Mouse (Mus musculus): ENCODE results near the gene Sema4b. TPM values are rescaled to one million over a fixed set of nuclear protein-coding genes. Genes with fewer than 3 reads are reported as not detected.
A peak's percentile ranks its signal among the peaks of the same experiment; 100 is the strongest.

Gene Sema4b
- polyA plus RNA-seq, 1 experiment from 2014 or later, result 12.1 TPM

DNA sequence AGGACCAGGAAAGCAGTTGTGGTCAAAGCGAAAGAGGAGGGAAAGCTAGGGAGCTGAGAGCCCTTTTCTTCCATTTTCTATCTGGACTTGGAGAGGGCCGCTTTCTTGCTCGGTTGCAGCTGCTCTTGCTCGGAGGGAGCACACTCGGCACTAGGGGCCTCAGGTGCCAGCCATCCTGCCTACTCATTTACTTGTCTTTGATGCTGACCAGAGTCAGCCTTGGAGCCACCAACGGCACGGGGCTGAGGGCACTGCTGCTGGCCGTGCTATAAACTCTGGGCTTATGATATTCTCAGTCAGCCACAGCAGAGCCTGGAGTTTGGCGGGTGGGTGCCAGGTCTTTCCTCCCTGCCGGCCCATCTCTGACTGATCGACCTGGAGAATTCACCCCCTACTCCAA, 12.2 kb downstream of the Sema4b start:
- H3K4me1 ChIP-seq (ENCODE audit: control insufficient read depth, insufficient read depth, low read length), result peaks cover 20% of the 10 kb centered on the region
- H3K4me3 ChIP-seq (ENCODE audit: low read depth, low read length), result peak overlapping the region; percentile 51
- under 1% methylated on average over 11 of the region's 11 CpGs for WGBS
- 0 out of 2 replicates have a peak, but pooled peaks have one; percentile 11 for ATAC-seq (ENCODE audit: insufficient read depth, low FRiP score, low TSS enrichment)
- H3K9me3 ChIP-seq (ENCODE audit: control insufficient read depth, low read length), result no peaks in the 10 kb centered on the region
- H3K4me2 ChIP-seq (ENCODE audit: low read depth), result peak overlapping the region; percentile 73
- peak overlapping the region; percentile 86 for H3K27ac ChIP-seq (ENCODE audit: low read depth, low read length)
- peak overlapping the region; percentile 80 for H3K9ac ChIP-seq (ENCODE audit: low read length)
- no peaks in the 10 kb centered on the region for H3K27me3 ChIP-seq (ENCODE audit: control insufficient read depth, insufficient read depth, low read length)
- H3K36me3 ChIP-seq (ENCODE audit: control insufficient read depth, insufficient read depth, low read length), result no peaks in the 10 kb centered on the region
- no peak for DNase-seq (ENCODE audit: low spot score)

DNA sequence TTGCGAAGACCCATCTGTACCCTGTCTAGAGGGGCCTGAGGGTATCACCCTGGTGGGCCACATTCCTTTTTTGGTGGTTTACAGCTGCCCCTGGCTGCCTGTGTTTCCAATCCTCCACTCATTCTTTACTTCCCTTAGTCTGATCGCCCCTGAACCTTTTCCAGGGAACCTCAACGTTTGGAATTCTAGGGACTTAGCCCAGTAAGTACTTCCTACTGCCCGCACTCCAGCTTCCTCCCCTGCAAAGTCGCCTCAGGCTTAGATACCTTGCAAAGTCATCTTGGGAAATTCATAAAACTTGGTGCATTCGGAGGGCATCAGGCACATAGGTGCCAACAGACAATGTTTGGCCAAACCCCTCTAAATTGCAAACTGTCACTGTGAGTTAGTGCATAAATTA, 12.6 kb downstream of the Sema4b start:
- Histone ChIP-seq H3K4me2 (ENCODE audit: low read depth) (peak overlapping the region; percentile 73), H3K9me3 (ENCODE audit: control insufficient read depth, low read length) (no peaks in the 10 kb centered on the region), H3K36me3 (ENCODE audit: control insufficient read depth, insufficient read depth, low read length) (no peaks in the 10 kb centered on the region), H3K27ac (ENCODE audit: low read depth, low read length) (peak overlapping the region; percentile 86), H3K4me1 (ENCODE audit: control insufficient read depth, insufficient read depth, low read length) (peaks cover 17% of the 10 kb centered on the region), H3K9ac (ENCODE audit: low read length) (peak overlapping the region; percentile 80), H3K27me3 (ENCODE audit: control insufficient read depth, insufficient read depth, low read length) (no peaks in the 10 kb centered on the region), H3K4me3 (ENCODE audit: low read depth, low read length) (peak overlapping the region; percentile 51)
- DNase-seq (ENCODE audit: low spot score) (no peak), ATAC-seq (ENCODE audit: insufficient read depth, low FRiP score, low TSS enrichment) (no peak)
- 34% methylated on average over 6 of the region's 6 CpGs for WGBS

DNA sequence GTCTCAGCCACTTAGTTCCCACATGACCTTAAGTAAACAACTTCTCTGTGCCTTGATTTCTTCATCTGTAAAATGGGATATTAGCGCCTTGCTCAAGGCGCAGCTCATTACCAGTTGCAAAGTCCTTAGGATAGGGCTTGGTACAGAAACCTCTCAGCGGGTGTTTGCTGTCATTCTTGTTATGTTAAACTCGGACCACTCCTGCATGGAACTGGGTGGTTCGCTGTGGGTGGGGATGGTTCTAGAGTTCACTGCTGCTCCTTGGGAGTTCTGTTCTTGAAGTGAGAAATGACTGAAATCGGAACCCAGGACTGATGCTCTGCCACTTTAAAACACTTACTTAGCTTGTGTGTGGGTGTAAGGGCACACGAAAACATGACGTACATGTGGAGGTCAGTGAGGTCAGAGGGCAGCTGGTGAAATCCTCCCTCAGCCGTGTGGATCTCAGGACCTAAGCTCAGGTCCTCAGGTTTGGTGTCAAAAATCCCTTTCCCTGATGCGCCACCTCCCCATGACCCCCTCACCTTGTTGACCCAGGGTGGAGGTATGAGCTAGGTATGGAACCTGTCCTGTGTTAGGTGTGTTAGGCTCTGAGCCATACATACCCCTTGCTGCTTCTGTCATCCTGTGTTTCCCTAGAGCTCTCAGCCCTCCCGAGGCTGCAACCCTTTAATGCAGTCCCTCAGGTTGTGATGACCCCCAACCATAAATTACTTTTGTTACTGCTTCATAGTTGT, 13.4 kb downstream of the Sema4b start:
- no peaks in the 10 kb centered on the region for H3K36me3 ChIP-seq (ENCODE audit: control insufficient read depth, insufficient read depth, low read length)
- no peaks in the 10 kb centered on the region for H3K27me3 ChIP-seq (ENCODE audit: control insufficient read depth, insufficient read depth, low read length)
- peak overlapping the region; percentile 51; the same call in 1 of the 2 replicates for H3K4me3 ChIP-seq (ENCODE audit: low read depth, low read length)
- H3K9me3 ChIP-seq (ENCODE audit: control insufficient read depth, low read length), result no peaks in the 10 kb centered on the region
- DNase-seq (ENCODE audit: low spot score), result no peak
- WGBS, result 64% methylated on average over 11 of the region's 11 CpGs
- no peak overlapping the region for H3K9ac ChIP-seq (ENCODE audit: low read length)
- H3K27ac ChIP-seq (ENCODE audit: low read depth, low read length), result no peak overlapping the region
- peaks cover 17% of the 10 kb centered on the region for H3K4me1 ChIP-seq (ENCODE audit: control insufficient read depth, insufficient read depth, low read length)
- 0 out of 2 replicates have a peak overlapping the region, but pooled peaks have one; percentile 2 for H3K4me2 ChIP-seq (ENCODE audit: low read depth)
- ATAC-seq (ENCODE audit: insufficient read depth, low FRiP score, low TSS enrichment), result no peak

DNA sequence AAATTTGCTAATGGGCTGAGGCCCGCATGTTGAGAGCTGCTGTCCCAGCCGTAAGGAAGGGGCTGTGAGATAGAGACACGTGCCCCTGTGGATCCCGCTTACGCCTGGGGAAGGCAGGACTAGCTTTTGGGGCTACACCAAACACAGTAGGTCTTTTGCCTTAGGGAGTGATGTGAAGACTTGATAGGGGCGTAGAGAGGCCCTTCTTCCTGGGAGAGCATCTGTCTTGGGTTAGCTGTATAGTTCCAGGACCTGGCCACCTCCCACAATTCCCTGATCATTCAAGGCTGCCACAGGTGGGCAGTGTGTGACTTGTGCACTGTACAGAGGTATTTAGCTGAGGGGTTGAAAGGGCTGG, 13.9 kb downstream of the Sema4b start:
- H3K9me3 ChIP-seq (ENCODE audit: control insufficient read depth, low read length), result no peaks in the 10 kb centered on the region
- H3K9ac ChIP-seq (ENCODE audit: low read length), result no peak overlapping the region
- ATAC-seq (ENCODE audit: insufficient read depth, low FRiP score, low TSS enrichment) (no peak), DNase-seq (ENCODE audit: low spot score) (no peak)
- H3K4me1 ChIP-seq (ENCODE audit: control insufficient read depth, insufficient read depth, low read length), result peaks cover 17% of the 10 kb centered on the region
- H3K36me3 ChIP-seq (ENCODE audit: control insufficient read depth, insufficient read depth, low read length), result no peaks in the 10 kb centered on the region
- no peak overlapping the region for H3K4me3 ChIP-seq (ENCODE audit: low read depth, low read length)
- no peak overlapping the region for H3K27ac ChIP-seq (ENCODE audit: low read depth, low read length)
- 58% methylated on average over 6 of the region's 6 CpGs for WGBS
- H3K4me2 ChIP-seq (ENCODE audit: low read depth), result no peak overlapping the region
- H3K27me3 ChIP-seq (ENCODE audit: control insufficient read depth, insufficient read depth, low read length), result no peaks in the 10 kb centered on the region

DNA sequence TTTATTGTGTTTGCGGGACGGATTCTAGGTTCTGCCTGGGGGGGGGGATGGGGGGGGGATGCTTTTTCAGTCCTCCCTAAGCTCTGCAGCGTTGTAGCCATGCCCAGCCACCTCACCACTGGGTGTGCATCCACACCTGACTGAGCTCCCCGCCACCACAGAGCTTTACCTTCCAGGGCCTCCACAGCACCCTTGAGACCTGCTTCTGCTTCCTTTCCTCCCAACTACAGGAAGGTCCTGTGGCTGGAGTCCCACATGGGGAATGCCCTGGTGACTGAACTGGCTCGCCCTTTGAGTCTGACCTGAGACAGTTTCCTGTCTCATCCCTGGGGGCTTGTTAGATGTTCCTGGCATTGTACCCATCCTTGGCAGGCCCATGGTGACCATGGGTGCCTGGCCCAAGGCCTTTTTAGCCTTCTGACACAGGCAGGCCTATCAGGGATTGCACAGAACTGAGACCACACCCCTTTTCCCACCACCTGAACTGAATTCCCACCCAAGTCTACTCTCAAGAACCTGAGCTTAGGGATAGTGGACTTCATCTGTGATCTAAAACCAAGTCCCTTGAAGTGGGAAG, 14.4 kb downstream of the Sema4b start:
- ATAC-seq (ENCODE audit: insufficient read depth, low FRiP score, low TSS enrichment), result no peak
- H3K36me3 ChIP-seq (ENCODE audit: control insufficient read depth, insufficient read depth, low read length), result no peaks in the 10 kb centered on the region
- no peak overlapping the region for H3K9ac ChIP-seq (ENCODE audit: low read length)
- no peak for DNase-seq (ENCODE audit: low spot score)
- no peak overlapping the region for H3K4me2 ChIP-seq (ENCODE audit: low read depth)
- H3K4me3 ChIP-seq (ENCODE audit: low read depth, low read length), result no peak overlapping the region
- H3K27ac ChIP-seq (ENCODE audit: low read depth, low read length), result no peak overlapping the region
- H3K9me3 ChIP-seq (ENCODE audit: control insufficient read depth, low read length), result no peaks in the 10 kb centered on the region
- H3K27me3 ChIP-seq (ENCODE audit: control insufficient read depth, insufficient read depth, low read length), result no peaks in the 10 kb centered on the region
- peaks cover 17% of the 10 kb centered on the region for H3K4me1 ChIP-seq (ENCODE audit: control insufficient read depth, insufficient read depth, low read length)
- 89% methylated on average over 5 of the region's 5 CpGs for WGBS

DNA sequence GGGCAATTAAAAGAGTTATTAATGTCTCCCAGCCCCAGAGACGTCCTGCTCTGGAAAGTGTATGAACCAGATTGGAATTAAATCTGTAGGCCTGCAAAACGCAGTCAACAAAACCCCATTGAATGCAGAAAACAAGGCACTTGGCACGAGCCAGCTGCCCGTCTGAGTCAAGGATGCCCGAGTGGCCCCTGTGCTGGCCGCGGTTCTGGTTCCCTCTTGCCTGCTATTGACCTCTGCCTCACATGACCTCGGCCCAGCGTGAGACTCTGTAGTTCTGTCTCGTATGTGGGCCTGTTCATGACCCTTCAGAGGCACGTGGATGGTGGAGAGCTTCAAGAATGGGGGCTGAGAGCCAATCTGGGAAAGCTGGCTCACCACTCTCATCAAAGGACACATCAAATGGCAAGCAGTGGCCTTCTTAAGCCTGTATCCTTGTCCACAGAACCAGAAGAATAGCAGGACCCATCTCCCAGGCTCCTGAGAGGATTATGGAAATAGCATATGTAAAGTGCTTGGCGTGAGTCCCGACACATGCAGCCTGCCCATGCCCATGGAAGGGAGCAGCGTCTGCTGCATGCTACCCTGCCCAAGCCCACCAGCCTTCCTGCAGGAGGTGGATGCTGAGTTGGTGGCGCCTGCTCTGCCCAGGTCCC, 15.4 kb downstream of the Sema4b start:
- Histone ChIP-seq H3K9me3 (ENCODE audit: control insufficient read depth, low read length) (no peaks in the 10 kb centered on the region), H3K27me3 (ENCODE audit: control insufficient read depth, insufficient read depth, low read length) (no peaks in the 10 kb centered on the region), H3K36me3 (ENCODE audit: control insufficient read depth, insufficient read depth, low read length) (no peaks in the 10 kb centered on the region), H3K4me3 (ENCODE audit: low read depth, low read length) (no peak overlapping the region), H3K27ac (ENCODE audit: low read depth, low read length) (no peak overlapping the region), H3K4me1 (ENCODE audit: control insufficient read depth, insufficient read depth, low read length) (peaks cover 17% of the 10 kb centered on the region), H3K4me2 (ENCODE audit: low read depth) (no peak overlapping the region), H3K9ac (ENCODE audit: low read length) (no peak overlapping the region)
- no peak for DNase-seq (ENCODE audit: low spot score)
- WGBS, result 90% methylated on average over 15 of the region's 15 CpGs
- ATAC-seq (ENCODE audit: insufficient read depth, low FRiP score, low TSS enrichment), result no peak

DNA sequence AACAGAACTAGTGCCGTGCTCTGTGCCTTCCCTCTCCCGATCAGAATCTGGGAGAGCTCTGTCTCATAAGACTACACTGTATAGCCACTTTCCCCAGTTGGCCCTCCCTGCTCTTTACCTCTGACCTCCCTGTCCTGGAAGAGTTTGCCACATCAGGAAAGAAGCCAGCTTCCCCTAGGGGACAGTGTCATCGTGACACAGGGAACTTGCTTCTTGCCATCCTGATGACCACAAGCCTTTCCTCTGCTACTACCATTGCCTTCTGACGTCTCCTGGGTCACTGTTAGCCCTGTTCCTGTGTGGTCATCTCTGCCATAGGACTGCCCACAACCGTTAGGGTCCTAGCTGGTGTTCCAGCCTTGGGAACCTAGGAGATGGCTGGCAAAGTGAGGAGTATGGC, 16.3 kb downstream of the Sema4b start:
- 87% methylated on average over 5 of the region's 5 CpGs for WGBS

DNA sequence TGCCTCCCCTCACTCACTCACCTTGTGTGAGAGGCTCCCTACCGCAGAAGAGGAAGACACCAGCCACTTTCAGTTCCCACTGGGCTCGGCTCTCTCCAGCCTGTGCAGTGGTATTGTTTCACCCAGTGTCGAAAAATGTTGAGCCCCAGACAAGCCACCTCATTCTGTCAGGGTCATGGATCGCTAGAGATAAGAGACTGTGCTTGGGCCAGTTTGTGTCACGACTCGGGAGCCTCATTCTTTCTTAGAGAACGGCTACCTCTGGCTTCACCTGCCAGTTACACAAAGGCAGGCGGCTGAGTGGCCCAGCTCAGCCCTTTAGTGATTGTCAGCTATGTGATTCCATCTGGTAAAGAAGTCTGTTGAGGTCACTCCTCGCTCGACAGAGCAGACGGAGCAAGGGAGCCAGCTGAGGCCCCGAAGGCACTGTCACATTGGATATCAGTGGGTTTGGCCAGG, 17.0 kb downstream of the Sema4b start:
- no peaks in the 10 kb centered on the region for H3K36me3 ChIP-seq (ENCODE audit: control insufficient read depth, insufficient read depth, low read length)
- WGBS, result 69% methylated on average over 12 of the region's 12 CpGs
- H3K4me1 ChIP-seq (ENCODE audit: control insufficient read depth, insufficient read depth, low read length), result peaks cover 11% of the 10 kb centered on the region
- H3K27me3 ChIP-seq (ENCODE audit: control insufficient read depth, insufficient read depth, low read length), result no peaks in the 10 kb centered on the region
- DNase-seq (ENCODE audit: low spot score) (no peak), ATAC-seq (ENCODE audit: insufficient read depth, low FRiP score, low TSS enrichment) (no peak)
- no peak overlapping the region for H3K4me3 ChIP-seq (ENCODE audit: low read depth, low read length)
- no peak overlapping the region for H3K9ac ChIP-seq (ENCODE audit: low read length)
- no peak overlapping the region for H3K4me2 ChIP-seq (ENCODE audit: low read depth)
- no peaks in the 10 kb centered on the region for H3K9me3 ChIP-seq (ENCODE audit: control insufficient read depth, low read length)
- peak overlapping the region; percentile 51 for H3K27ac ChIP-seq (ENCODE audit: low read depth, low read length)

More for the DNA sequence above, 16.3 kb downstream of the Sema4b start:
- Histone ChIP-seq H3K4me3 (ENCODE audit: low read depth, low read length) (no peak overlapping the region), H3K9ac (ENCODE audit: low read length) (no peak overlapping the region), H3K4me1 (ENCODE audit: control insufficient read depth, insufficient read depth, low read length) (peaks cover 11% of the 10 kb centered on the region), H3K36me3 (ENCODE audit: control insufficient read depth, insufficient read depth, low read length) (no peaks in the 10 kb centered on the region), H3K27ac (ENCODE audit: low read depth, low read length) (peak overlapping the region; percentile 51; the same call in 1 of the 2 replicates), H3K9me3 (ENCODE audit: control insufficient read depth, low read length) (no peaks in the 10 kb centered on the region), H3K4me2 (ENCODE audit: low read depth) (no peak overlapping the region), H3K27me3 (ENCODE audit: control insufficient read depth, insufficient read depth, low read length) (no peaks in the 10 kb centered on the region)
- ATAC-seq (ENCODE audit: insufficient read depth, low FRiP score, low TSS enrichment) (no peak), DNase-seq (ENCODE audit: low spot score) (no peak)

All from neural tube, embryonic 11.5 days (tissue).